Mouse (Mus musculus): Measurements from ENCODE around the gene Tlcd2.

Tlcd2 gene

DNA sequence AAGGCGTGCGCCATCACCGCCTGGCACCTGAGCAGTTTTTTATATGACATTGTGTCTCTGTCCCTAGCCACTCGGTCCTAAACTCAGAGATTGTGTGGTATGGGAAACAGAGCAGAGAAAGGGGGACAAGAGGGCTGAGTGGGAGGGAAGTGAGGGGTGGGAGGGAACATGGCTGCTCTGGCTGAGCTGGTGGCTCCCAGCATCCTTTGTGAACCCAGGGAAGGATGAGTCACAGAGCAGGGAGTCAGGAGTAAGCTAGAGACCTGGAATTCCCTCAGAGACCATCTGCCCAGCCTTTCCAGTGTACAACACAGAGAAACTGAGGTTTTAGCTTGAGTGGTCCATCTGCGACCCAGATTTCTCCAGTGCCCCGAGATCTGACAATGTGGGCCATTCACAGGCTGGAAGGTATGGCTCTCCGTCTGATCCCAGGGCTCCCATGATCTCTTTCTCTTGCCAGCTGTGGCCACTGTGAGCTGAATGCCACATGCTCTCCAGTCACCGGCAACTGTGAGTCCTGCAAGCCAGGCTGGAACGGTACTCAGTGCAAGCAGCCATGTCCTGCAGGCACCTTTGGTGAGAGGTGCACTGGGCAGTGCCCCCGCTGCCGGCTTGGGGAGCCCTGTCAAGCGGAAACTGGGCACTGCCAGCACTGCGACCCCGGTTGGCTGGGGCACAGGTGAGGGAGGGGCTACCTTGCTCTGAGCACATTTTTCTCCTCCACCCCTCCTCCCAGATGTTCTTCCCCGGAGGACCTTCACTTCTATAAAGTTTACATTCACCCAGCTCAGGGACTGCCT is 58.5 kb downstream of the Tlcd2 start:
- DNase-seq (ENCODE audit: low spot score in 2 of 2) = no peak

Data from spleen, postnatal 14 days (tissue).